Mouse (Mus musculus): Measurements from ENCODE around the gene Sema4f.

- no peak for TF ChIP-seq CTCF (IDR thresholded peaks at IDR 0.05; ENCODE audit: low read depth, low read length)
- TF ChIP-seq POLR2AphosphoS5 (IDR thresholded peaks at IDR 0.05; ENCODE audit: insufficient replicate concordance, low read depth, low read length), result no peak
- TF ChIP-seq GATA1 (IDR thresholded peaks at IDR 0.05; ENCODE audit: borderline replicate concordance, low read length), result no peak
Observed at GRCm38 (mm10) chr6:82940765-82941164, 1.2 kb upstream of the Sema4f start.
